Mouse (Mus musculus) bone marrow macrophage, adult 2 months (primary cell): ENCODE results near the gene Olfr694. TPM values are rescaled to one million over a fixed set of nuclear protein-coding genes. Genes with fewer than 3 reads are reported as not detected.
"Not testable (repeated sequence)": the region's sequence is repeated elsewhere in the genome, so short reads cannot be mapped to it uniquely, and the experiment has no call there.

Experiments
- H3K27ac ChIP-seq: 2 replicates; pipeline ENCODE4 v1.5.1; 2012; ENCODE audit warnings: low read depth, low read length; ENCODE audit not compliant: insufficient read depth
- H3K4me1 ChIP-seq: 2 replicates; pipeline ENCODE4 v1.6.1; 2012; ENCODE audit warnings: low read length; ENCODE audit not compliant: control insufficient read depth, insufficient read depth
- H3K4me3 ChIP-seq: 2 replicates; pipeline ENCODE4 v1.5.1; 2012; ENCODE audit warnings: mild to moderate bottlenecking, low read length, moderate library complexity; ENCODE audit not compliant: insufficient read depth
- CTCF ChIP-seq: IDR thresholded peaks from 2 replicates; pipeline ENCODE4 v1.5.1; 2012; ENCODE audit warnings: low read depth, mild to moderate bottlenecking, low read length, moderate library complexity
- POLR2A ChIP-seq: IDR thresholded peaks from 2 replicates; pipeline ENCODE4 v1.6.1; 2012; ENCODE audit warnings: mild to moderate bottlenecking, low read depth, low read length, borderline replicate concordance
- polyA plus RNA-seq: library from polyadenylated mRNA; stranded (reverse); fragments of >200 nt; gene quantifications from 2 replicates; pipeline ENCODE4 v1.2.4, GENCODE M21; 2012; ENCODE audit not compliant: missing spikeins, insufficient read depth, insufficient read length

The Olfr694 gene
- not detected in 2 replicates for polyA plus RNA-seq

DNA sequence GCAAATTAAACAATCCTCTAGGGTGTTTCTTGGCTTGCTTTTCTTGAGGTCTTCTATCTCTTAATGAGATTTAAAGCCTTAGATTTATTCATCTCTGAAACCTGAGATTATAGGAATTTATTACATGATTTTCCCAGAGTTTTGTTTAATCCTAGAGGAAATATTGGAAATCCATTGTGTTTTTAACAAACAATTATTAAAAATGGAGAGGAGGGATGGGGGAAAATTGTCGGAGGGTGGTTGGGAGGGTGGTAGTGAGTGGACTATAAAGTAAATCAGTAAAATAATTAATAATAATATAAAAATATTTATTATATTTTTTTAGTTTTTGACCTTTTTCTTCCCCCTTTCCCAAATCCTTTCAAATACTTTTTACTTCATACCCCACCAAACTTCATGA, at the start of gene Olfr694:
Gene Olfr694 (minus strand): TSS at position 101 of the 400 bp plus-strand sequence.
- no peak within 1 kb of the TSS for H3K27ac ChIP-seq
- TF ChIP-seq POLR2A (no peak), CTCF (no peak)
- no peak within 1 kb of the TSS for H3K4me3 ChIP-seq
- peaks cover 3% of the 10 kb centered on the region; the same call in 1 of the 2 replicates for H3K4me1 ChIP-seq

DNA sequence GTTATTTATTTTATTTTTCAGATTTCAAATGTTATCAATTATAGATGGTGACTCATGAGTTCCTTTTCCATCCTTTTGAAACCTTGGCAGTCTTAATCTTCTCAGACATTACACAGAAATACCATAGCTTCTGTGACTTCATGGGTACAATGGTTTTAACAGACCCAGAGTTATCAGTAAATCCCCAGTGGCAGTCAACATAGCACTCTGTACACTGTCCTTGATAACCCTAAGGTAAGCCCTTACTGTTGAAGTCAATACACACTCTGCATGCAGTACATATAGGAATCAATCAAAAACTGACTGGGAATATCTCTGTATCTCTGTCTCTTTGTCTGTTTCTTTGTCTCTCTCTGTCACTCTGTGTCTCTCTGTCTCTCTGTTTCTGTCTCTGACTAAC, 45.4 kb upstream of the Olfr694 start:
- Histone ChIP-seq H3K4me1 (no peaks in the 10 kb centered on the region), H3K27ac (no peak overlapping the region), H3K4me3 (no peak overlapping the region)
- TF ChIP-seq POLR2A, result no peak
- no peak for TF ChIP-seq CTCF

DNA sequence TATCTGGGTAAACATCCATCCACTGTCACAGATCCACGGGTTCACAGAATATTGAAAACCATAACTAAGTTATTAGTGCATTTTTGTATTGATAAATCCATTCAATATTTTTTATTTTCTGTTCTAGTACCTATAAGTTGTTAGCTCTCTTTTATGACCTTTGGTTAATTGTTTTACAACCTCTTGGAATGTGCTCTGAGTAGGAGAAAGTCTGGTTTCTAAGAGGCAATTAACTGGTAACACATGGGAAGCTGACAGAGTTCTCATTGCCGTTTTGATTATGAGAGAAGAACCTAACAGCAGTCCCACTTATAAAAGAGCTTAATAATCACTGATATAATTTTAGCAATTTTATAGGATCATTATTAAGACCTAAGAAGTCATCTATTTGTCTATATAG, 42.1 kb upstream of the Olfr694 start:
- Histone ChIP-seq H3K27ac (no peak overlapping the region), H3K4me1 (no peaks in the 10 kb centered on the region), H3K4me3 (no peak overlapping the region)
- no peak for TF ChIP-seq CTCF
- no peak for TF ChIP-seq POLR2A

DNA sequence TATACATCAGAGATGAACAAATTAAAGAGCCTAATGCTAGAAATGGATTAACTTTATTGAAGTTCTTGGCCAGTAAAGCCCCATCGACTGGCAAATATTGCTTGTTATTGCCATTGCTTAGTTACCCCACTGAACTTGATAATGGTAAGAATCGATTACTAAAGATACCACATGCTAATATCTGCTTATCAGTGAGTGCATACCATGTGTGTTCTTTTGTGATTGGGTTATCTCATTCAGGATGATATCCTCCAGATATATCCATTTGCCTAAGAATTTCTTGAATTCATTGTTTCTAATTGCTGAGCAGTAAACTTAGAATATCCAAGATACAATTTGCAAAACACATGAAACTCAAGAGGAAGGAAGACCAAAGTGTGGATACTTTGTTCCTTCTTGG, 34.0 kb upstream of the Olfr694 start:
- H3K4me3 ChIP-seq, H3K27ac ChIP-seq: not testable (repeated sequence)

DNA sequence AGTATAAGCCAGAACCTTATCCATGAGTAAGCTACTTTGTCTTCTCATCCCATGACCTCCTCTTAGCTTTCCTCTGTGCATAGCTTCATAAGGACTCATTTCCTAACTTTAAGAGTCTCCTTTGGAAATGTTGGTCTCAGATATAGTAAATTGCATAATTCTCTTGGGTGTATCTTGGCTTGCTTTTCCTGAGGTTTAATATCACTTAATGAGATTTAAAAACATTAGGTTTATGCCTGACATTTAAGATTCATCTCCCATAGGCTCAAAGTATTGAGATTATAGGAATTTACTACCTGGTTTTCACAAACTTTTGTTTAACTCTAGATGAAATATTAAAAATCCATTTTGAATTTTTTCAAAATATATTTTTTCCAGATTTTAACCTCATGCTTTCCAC, 24.7 kb upstream of the Olfr694 start, which contains the start of gene Olfr695:
Gene Olfr695 (minus strand): TSS at position 101 of the 400 bp plus-strand sequence.
- TF ChIP-seq POLR2A (no peak), CTCF (no peak)
- no peak within 1 kb of the TSS for H3K27ac ChIP-seq
- H3K4me3 ChIP-seq, result no peak within 1 kb of the TSS
- peaks cover 3% of the 10 kb centered on the region for H3K4me1 ChIP-seq

More for the DNA sequence above, 34.0 kb upstream of the Olfr694 start:
- H3K4me1 ChIP-seq, result not testable (repeated sequence)

DNA sequence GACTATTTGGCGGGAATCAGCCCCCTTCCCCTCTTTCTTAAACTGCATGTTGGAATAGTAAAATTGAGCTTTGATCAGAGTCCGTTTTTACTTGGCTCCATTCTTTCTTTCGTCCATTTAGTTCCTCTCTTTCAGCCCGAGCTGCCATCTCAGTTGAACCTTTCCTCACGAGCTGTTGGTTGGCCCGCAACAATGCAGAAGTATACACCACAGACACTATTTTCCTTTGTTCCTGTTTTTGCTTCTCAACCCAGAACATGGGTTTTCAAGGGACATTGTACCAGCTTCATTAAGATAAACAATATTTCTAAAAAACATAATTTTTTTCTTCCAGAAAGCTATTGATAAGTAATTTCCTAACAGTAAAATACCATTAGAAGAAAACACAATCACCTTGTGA, 19.8 kb upstream of the Olfr694 start:
- peak overlapping the region; percentile 27 for H3K27ac ChIP-seq
- no peak for TF ChIP-seq CTCF
- no peak for TF ChIP-seq POLR2A
- peaks cover 5% of the 10 kb centered on the region for H3K4me1 ChIP-seq
- H3K4me3 ChIP-seq, result no peak overlapping the region

DNA sequence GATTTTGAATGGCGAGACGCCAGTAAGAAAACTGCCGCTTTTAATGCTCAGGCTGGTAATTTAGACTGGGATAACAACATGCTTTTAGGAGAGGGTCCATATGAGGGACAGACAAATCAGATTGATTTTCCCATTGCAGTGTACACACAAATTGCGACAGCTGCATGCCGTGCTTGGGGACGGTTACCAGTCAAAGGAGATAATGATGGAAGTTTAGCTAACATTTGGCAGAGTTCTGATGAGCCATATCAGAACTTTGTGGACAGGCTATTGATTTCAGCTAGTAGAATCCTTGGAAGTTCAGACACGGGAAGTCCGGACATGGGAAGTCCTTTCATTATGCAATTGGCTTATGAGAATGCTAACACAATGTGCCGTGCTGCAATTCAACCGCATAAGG, 16.1 kb upstream of the Olfr694 start:
- not testable (repeated sequence) for H3K4me3 ChIP-seq, H3K4me1 ChIP-seq, H3K27ac ChIP-seq

DNA sequence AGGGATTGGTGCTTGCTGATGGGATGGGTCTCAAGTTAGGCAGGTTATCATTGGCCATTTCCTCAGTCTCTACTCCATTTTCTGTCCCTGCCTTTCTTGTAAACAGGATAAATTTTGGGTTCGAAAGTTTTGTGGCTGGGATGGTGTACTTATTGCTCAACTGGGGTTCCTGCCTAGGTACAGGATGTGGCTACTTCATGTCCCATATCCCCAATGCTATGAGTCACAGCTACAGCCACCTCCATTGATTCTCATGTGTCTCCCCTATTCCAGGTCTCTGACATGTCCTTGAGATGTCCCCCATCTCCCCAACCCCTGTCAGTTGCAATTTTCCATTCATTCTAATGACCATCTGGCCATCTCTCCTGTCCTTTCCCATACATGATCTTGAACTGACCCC, 5.3 kb upstream of the Olfr694 start:
- H3K4me3 ChIP-seq, result no peak overlapping the region
- H3K4me1 ChIP-seq, result peaks cover 3% of the 10 kb centered on the region; the same call in 1 of the 2 replicates
- H3K27ac ChIP-seq, result no peak overlapping the region
- no peak for TF ChIP-seq POLR2A
- TF ChIP-seq CTCF, result no peak

DNA sequence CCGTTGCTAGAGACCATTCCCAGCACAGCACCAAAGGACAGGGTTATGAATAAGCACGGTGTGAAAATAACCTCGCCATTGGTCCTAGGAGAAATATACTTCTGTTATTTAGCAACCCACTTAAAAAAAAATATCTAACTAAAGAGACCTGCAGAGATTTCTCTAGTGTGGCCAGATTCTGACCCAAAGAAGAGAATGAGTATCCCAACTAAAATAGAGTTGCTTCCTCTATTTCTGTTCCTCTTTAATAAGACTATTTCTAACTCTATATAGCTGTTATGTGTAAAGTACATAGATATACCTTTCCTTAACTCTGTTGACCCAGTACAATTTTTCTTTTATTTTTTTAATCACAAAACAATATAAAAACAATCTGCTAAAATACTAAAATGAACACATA, 1.4 kb upstream of the Olfr694 start:
- H3K27ac ChIP-seq, result no peak overlapping the region
- TF ChIP-seq POLR2A (no peak), CTCF (no peak)
- H3K4me1 ChIP-seq, result peaks cover 3% of the 10 kb centered on the region; the same call in 1 of the 2 replicates
- no peak overlapping the region for H3K4me3 ChIP-seq

DNA sequence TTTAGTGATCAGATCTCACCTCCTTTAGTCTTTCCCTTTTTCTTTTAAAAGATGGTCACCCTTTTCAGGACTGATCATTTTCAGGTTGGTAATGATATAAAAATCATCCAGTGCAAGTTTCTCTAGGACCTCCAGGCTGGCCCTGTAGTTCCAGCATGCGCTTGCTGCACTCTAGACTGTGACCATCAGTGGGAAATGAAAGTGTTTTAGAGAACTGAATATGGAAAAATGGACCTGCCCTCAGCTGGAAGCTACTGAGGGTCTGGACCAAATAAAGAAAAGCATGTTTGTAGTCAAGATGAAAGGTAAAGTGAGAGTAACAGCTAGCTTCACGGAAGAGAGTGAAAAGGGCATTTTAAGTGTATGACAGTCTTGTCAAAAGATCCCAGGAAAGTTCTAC, 6.2 kb downstream of the Olfr694 start:
- H3K4me3 ChIP-seq, result no peak overlapping the region
- no peaks in the 10 kb centered on the region for H3K4me1 ChIP-seq
- no peak overlapping the region for H3K27ac ChIP-seq
- TF ChIP-seq POLR2A, result no peak
- TF ChIP-seq CTCF, result no peak

DNA sequence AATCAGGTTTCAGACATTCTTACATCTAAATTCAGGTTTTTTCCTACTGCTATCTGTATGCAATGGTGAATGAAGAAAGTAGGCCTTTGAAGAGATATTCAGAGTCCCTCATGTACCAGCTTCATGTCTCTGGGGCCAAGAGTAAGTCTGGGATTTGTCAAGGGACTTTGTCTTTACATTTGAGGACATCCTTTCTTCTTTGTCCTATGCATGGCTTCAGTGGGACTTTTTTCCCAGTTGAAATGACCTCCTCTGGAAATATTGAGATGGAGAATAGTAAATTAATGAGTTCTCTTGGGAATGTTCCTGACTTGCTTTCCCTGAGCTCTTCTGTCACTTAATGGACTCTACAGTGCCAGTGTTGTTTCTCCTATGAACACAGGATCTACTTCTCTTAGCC, 11.1 kb downstream of the Olfr694 start, which contains the start of gene Olfr693:
Gene Olfr693 (minus strand): TSS at position 101 of the 400 bp plus-strand sequence.
- TF ChIP-seq CTCF, result no peak
- TF ChIP-seq POLR2A, result no peak
- Histone ChIP-seq H3K4me3 (no peak within 1 kb of the TSS), H3K27ac (no peak within 1 kb of the TSS), H3K4me1 (no peaks in the 10 kb centered on the region)
